Mouse (Mus musculus): ENCODE results near the gene Gba2. TPM values are rescaled to one million over a fixed set of nuclear protein-coding genes. Genes with fewer than 3 reads are reported as not detected.

The Gba2 gene
- polyA plus RNA-seq (2014; fragmentation: Illumina TruSeq; extraction: RNeasy Lipid Tissue Mini Kit (QIAGEN cat#74804); ENCODE audit: low read depth, low replicate concordance) = 1.9 TPM

GRCm38 (mm10) chr4:43578376-43579204 is at the start of gene Gba2, which contains the start of gene Rgp1:
Gene Gba2, minus strand, starts transcription at chr4:43578873.
Gene Rgp1, plus strand, starts transcription at chr4:43578715.

DNA sequence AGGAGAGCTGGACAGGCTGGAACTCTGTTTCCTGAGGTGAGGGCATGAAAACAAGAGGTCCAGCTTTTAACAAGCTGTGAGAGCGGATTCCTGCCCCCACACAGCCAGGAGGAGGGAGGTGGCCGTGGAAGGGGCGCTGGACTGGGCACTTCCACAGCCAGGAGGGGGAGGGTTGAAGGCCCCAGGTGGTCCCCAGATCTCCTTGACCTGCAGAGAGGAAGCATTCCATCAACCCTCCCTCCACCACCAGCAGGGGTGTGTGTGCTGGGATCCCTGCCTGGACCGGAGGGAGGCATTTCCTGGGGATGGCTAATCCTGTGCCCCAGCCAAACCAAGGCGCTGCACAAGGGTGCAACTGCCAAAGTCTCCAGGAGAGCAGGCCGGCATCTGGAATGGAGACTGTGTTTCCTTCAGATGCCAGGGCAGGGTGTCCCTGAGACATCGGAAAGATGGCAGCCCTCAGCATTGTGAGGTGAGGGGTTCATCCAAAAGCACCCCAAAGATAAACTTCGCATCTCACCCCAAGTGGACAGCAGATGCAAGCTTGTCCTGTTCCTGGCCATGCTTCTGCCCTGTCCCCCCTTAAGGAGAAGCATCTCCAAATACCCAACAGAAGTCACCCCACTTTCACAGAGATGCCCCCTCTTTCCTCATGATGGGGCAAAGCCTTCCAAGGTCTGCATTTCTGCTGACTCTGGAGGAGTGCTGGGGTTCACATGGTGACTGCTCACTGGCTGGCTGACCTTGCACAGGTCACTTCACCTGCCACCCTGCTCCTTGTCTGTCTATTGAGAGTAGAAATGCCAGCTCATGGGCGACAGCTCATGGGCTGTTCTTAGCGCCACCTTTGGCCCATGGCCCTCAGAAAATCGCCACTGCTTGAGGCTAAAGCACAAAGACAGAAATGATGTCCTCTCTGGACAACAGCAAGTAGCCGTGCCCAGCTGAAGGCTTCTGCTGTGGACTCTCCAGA is 6.1 kb upstream of the Gba2 start, which contains the start of gene Msmp:
TSS of gene Msmp (minus strand) at position 51 of the 973 bp plus-strand sequence.

DNA sequence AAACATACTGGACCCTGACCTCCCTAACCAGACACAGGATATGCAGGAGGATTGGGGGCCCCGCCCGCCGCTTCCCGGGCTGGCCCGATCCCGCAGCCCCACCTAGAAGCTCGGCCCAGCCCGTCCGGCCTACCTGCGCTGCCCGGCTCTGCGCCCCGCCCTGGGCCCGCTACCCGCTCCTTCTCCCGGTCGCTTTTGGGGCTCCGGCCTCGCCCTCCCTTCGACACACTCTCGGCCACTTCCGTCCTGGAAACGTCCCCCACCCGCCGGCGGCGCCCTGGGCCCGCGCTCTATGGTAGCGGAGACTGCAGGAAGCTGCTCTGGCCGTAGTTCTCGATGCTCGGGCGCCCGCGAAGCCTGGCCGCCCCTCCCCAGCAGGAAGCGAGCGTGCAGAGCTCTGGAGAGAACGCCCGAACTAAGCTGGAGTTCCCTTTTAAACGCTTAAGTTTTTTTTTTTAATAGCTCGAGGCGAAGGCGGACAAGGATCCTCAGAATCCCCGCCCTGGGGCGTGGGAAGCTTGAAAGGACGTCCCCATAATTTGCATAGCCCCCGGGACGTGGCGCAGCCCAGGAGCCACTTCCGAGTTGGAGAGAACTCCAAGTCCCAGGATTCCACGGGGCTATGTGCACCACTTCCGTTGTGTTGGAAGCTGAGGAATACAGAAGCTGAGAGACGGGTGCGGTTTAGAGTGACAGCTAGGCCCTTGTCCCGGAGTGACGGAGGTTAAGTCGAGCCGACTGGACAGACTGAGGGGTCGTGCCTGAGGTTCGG is 16.5 kb downstream of the Gba2 start, which contains the start of the genes Creb3 and Tln1:
TSS of gene Creb3 (plus strand) at position 336 of the 772 bp plus-strand sequence.
TSS of gene Tln1 (minus strand) at position 695 of the 772 bp plus-strand sequence.

Other genes starting within 250 kb of the Gba2 start
- 0.16 TPM for gene Rusc2, start 196.9 kb downstream of the Gba2 start, polyA plus RNA-seq (2014; fragmentation: Illumina TruSeq; extraction: RNeasy Lipid Tissue Mini Kit (QIAGEN cat#74804); ENCODE audit: low read depth, low replicate concordance)
- gene Fam166b, start 149.7 kb downstream of the Gba2 start, polyA plus RNA-seq (2014; fragmentation: Illumina TruSeq; extraction: RNeasy Lipid Tissue Mini Kit (QIAGEN cat#74804); ENCODE audit: low read depth, low replicate concordance) = not detected
- gene Tesk1, start 136.9 kb downstream of the Gba2 start, polyA plus RNA-seq (2014; fragmentation: Illumina TruSeq; extraction: RNeasy Lipid Tissue Mini Kit (QIAGEN cat#74804); ENCODE audit: low read depth, low replicate concordance) = 0.88 TPM
- 8.8 TPM for gene Cd72, start 124.2 kb downstream of the Gba2 start, polyA plus RNA-seq (2014; fragmentation: Illumina TruSeq; extraction: RNeasy Lipid Tissue Mini Kit (QIAGEN cat#74804); ENCODE audit: low read depth, low replicate concordance)
- gene Sit1, start 95.1 kb downstream of the Gba2 start, polyA plus RNA-seq (2014; fragmentation: Illumina TruSeq; extraction: RNeasy Lipid Tissue Mini Kit (QIAGEN cat#74804); ENCODE audit: low read depth, low replicate concordance) = not detected
- 10.5 TPM for gene Ccdc107, start 86.0 kb downstream of the Gba2 start, polyA plus RNA-seq (2014; fragmentation: Illumina TruSeq; extraction: RNeasy Lipid Tissue Mini Kit (QIAGEN cat#74804); ENCODE audit: low read depth, low replicate concordance)
- gene Arhgef39, start 79.2 kb downstream of the Gba2 start, polyA plus RNA-seq (2014; fragmentation: Illumina TruSeq; extraction: RNeasy Lipid Tissue Mini Kit (QIAGEN cat#74804); ENCODE audit: low read depth, low replicate concordance) = 22.4 TPM
- 22.6 TPM for gene Car9, start 71.9 kb downstream of the Gba2 start, polyA plus RNA-seq (2014; fragmentation: Illumina TruSeq; extraction: RNeasy Lipid Tissue Mini Kit (QIAGEN cat#74804); ENCODE audit: low read depth, low replicate concordance)
- gene Tpm2, start 55.1 kb downstream of the Gba2 start, polyA plus RNA-seq (2014; fragmentation: Illumina TruSeq; extraction: RNeasy Lipid Tissue Mini Kit (QIAGEN cat#74804); ENCODE audit: low read depth, low replicate concordance) = 135 TPM
- 13.0 TPM for gene Creb3, start 16.5 kb downstream of the Gba2 start, polyA plus RNA-seq (2014; fragmentation: Illumina TruSeq; extraction: RNeasy Lipid Tissue Mini Kit (QIAGEN cat#74804); ENCODE audit: low read depth, low replicate concordance)
- gene Tln1, start 16.2 kb downstream of the Gba2 start, polyA plus RNA-seq (2014; fragmentation: Illumina TruSeq; extraction: RNeasy Lipid Tissue Mini Kit (QIAGEN cat#74804); ENCODE audit: low read depth, low replicate concordance) = 75.7 TPM
- 5.5 TPM for gene Rgp1, start 158 bp downstream of the Gba2 start, polyA plus RNA-seq (2014; fragmentation: Illumina TruSeq; extraction: RNeasy Lipid Tissue Mini Kit (QIAGEN cat#74804); ENCODE audit: low read depth, low replicate concordance)
- not detected for gene Msmp, start 5.6 kb upstream of the Gba2 start, polyA plus RNA-seq (2014; fragmentation: Illumina TruSeq; extraction: RNeasy Lipid Tissue Mini Kit (QIAGEN cat#74804); ENCODE audit: low read depth, low replicate concordance)
- 3.2 TPM for gene Npr2, start 53.1 kb upstream of the Gba2 start, polyA plus RNA-seq (2014; fragmentation: Illumina TruSeq; extraction: RNeasy Lipid Tissue Mini Kit (QIAGEN cat#74804); ENCODE audit: low read depth, low replicate concordance)
- not detected for gene Spag8, start 74.7 kb upstream of the Gba2 start, polyA plus RNA-seq (2014; fragmentation: Illumina TruSeq; extraction: RNeasy Lipid Tissue Mini Kit (QIAGEN cat#74804); ENCODE audit: low read depth, low replicate concordance)
- gene Hint2, start 77.6 kb upstream of the Gba2 start, polyA plus RNA-seq (2014; fragmentation: Illumina TruSeq; extraction: RNeasy Lipid Tissue Mini Kit (QIAGEN cat#74804); ENCODE audit: low read depth, low replicate concordance) = 8.2 TPM
- gene Tmem8b, start 90.1 kb upstream of the Gba2 start, polyA plus RNA-seq (2014; fragmentation: Illumina TruSeq; extraction: RNeasy Lipid Tissue Mini Kit (QIAGEN cat#74804); ENCODE audit: low read depth, low replicate concordance) = 2.7 TPM
- gene Fam221b, start 90.3 kb upstream of the Gba2 start, polyA plus RNA-seq (2014; fragmentation: Illumina TruSeq; extraction: RNeasy Lipid Tissue Mini Kit (QIAGEN cat#74804); ENCODE audit: low read depth, low replicate concordance) = 0.47 TPM
- not detected for gene Olfr70, start 121.9 kb upstream of the Gba2 start, polyA plus RNA-seq (2014; fragmentation: Illumina TruSeq; extraction: RNeasy Lipid Tissue Mini Kit (QIAGEN cat#74804); ENCODE audit: low read depth, low replicate concordance)
- gene Olfr71, start 131.4 kb upstream of the Gba2 start, polyA plus RNA-seq (2014; fragmentation: Illumina TruSeq; extraction: RNeasy Lipid Tissue Mini Kit (QIAGEN cat#74804); ENCODE audit: low read depth, low replicate concordance) = not detected
- not detected for gene Hrct1, start 148.3 kb upstream of the Gba2 start, polyA plus RNA-seq (2014; fragmentation: Illumina TruSeq; extraction: RNeasy Lipid Tissue Mini Kit (QIAGEN cat#74804); ENCODE audit: low read depth, low replicate concordance)
- gene Spaar, start 151.2 kb upstream of the Gba2 start, polyA plus RNA-seq (2014; fragmentation: Illumina TruSeq; extraction: RNeasy Lipid Tissue Mini Kit (QIAGEN cat#74804); ENCODE audit: low read depth, low replicate concordance) = 0.54 TPM
- not detected for gene Olfr159, start 192.1 kb upstream of the Gba2 start, polyA plus RNA-seq (2014; fragmentation: Illumina TruSeq; extraction: RNeasy Lipid Tissue Mini Kit (QIAGEN cat#74804); ENCODE audit: low read depth, low replicate concordance)
- gene Olfr156, start 245.0 kb upstream of the Gba2 start, polyA plus RNA-seq (2014; fragmentation: Illumina TruSeq; extraction: RNeasy Lipid Tissue Mini Kit (QIAGEN cat#74804); ENCODE audit: low read depth, low replicate concordance) = not detected

All from sigmoid colon, adult 10 weeks (tissue).